Mouse (Mus musculus): ENCODE measurements around the gene Hoxd3.

Gene Hoxd3

GRCm38 (mm10) chr2:74692808-74693431, 18.8 kb upstream of the Hoxd3 start:
- DNase-seq (ENCODE audit: low spot score) = no peak

DNA sequence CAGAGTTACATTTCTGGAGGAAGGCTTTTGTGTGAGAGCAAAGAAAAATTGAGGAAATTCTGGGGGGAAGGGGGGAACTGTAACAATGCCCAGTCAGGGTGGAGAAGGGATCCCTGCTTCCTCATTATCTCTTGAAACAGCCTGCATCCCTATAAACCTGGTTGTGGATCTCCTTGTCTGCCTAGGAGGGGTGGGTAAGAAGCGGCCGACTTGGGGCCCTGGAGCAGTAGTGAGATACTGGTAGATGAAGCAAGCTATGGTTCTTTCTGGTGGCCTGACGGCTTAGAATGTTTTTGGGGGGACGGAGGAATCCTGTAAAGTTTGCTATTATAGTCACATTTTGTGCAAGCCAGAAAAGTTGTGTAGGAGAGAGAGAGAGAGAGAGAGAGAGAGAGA, 18.3 kb upstream of the Hoxd3 start:
- DNase-seq (ENCODE audit: low spot score) = no peak

DNA sequence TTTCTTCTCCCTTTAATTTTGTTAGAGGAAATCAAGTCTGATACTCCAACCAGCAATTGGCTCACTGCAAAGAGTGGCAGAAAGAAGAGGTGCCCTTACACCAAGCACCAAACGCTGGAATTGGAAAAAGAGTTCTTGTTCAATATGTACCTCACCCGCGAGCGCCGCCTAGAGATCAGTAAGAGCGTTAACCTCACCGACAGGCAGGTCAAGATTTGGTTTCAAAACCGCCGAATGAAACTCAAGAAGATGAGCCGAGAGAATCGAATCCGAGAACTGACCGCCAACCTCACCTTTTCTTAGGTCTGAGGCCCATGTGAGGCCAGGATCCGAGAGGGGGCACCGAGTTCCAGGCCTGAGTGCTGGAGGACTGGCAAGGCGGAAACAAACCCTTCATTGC, 17.7 kb upstream of the Hoxd3 start:
- no peak for DNase-seq (ENCODE audit: low spot score)

DNA sequence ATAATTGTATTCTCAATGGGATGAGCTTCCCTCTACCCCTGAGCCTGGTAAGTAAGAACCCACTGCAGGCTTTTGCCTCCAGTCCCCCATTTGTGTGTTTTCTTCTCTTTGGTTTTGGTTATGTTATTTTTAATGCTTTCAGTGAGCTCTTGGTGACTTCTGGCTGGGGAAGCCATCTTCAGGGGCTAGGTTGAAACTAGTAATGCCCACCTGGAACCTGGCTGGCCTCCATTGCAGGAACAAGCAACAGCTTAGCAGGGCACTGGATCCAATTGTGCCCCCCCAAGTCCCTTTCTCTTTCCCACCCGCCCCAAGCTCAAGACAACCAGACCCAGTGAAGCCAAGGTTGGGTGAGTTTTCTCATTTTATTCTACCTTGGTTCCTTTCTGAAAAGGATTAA, 16.3 kb upstream of the Hoxd3 start:
- DNase-seq (ENCODE audit: low spot score) = no peak

DNA sequence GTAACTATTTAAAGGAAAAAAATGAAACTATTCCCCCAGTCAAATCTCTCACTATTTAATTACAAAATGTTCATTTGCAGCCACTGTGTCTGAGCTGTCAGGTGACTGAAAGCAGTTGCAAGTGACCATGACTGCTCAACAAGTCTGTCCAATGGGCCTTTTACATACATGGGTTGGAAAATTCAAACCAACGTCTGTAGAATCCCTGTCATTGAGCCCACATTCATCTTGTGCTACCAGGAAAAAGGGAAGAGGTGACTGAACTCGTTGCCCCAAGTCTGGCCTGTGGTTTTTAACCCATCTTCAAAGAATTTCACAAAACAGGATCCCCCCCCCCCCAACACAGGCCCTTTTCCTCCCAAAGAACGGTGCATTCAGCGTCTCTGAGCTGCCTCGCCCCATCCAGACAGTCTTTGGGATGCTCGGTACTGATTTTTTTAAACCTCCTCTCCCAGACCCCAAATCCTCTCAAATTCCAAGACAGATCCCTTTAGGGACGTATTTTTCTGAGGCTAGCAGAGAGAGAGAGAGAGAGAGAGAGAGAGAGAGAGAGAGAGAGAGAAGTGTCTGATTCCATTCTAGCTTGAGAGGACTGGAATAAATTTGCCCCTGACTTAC, 15.8 kb upstream of the Hoxd3 start:
- no peak for DNase-seq (ENCODE audit: low spot score)

DNA sequence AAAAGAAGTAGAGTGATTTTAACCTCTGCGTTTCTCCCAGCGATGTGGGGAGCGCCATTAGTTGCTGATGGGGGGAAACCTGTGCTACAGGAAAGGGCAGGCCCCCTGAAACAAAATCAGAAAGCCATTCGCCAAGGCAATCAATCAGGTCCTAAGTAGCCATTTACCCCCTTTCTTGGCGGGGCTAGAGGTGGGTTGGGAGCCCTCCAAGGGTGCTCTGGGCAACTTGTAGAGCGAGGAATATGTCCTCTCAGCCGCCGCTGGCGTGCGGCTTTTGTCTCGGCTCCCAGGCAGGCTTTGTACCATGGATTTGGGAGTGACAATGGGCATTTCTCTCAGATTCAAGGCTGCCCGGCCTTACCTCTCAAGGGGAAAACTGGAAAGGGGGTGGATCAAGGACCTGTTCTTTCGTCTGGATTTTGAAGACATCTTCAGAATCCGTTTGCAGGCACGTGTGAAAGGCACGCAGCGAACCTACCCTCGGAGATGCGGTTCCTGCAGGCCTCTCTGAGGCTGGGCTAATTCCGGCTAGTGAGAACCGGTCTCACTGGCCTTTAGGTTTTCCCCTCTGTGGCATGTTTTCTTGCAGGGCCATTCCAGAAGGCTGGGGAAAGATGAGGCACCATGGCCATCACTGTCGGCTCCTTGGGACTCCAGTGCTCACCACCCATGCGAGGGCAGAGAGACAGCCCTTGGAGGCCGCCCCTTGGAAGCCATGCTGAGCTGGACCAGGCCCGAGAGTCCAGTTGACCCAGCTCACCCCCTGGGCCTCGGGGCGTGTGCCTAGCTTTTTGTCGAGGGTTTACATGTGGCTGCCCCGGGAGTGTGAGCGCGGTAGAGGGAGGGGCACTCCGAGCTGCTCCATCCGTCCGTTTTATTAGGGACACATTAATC, 15.0 kb upstream of the Hoxd3 start:
- no peak for DNase-seq (ENCODE audit: low spot score)

- DNase-seq (ENCODE audit: low spot score) = peak; percentile 72
Measured at GRCm38 (mm10) chr2:74697567-74698121, 14.1 kb upstream of the Hoxd3 start, which contains the start of gene Hoxd9. Gene Hoxd9, plus strand, starts transcription at chr2:74697727.

GRCm38 (mm10) chr2:74698201-74699052, 13.3 kb upstream of the Hoxd3 start:
- no peak for DNase-seq (ENCODE audit: low spot score)

- no peak for DNase-seq (ENCODE audit: low spot score)
Measured at GRCm38 (mm10) chr2:74699053-74699430, 12.7 kb upstream of the Hoxd3 start.

- DNase-seq (ENCODE audit: low spot score) = no peak
Measured at GRCm38 (mm10) chr2:74699664-74700545, 11.8 kb upstream of the Hoxd3 start.

GRCm38 (mm10) chr2:74700546-74701112, 11.1 kb upstream of the Hoxd3 start:
- DNase-seq (ENCODE audit: low spot score) = no peak

GRCm38 (mm10) chr2:74701949-74702819, 9.5 kb upstream of the Hoxd3 start:
- peak; percentile 70 for DNase-seq (ENCODE audit: low spot score)

DNA sequence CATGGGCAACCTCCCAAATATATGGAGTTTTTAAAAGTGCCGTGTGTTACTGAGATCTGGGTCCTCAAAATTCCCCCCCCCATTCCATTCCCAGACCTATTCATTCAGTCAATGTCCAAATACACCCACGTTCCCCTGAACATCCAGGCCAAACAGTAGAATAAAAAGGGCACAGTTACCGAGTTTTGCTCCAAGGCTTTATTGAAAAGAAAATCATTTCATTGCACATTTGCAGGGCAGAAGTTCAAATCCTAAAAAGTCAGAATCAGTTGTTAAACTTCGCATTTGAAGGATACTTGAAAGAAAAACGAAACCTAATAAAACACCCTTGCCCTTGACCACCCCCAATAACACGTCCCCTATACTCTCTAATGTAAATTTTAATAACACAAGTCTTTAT, 8.9 kb upstream of the Hoxd3 start:
- no peak for DNase-seq (ENCODE audit: low spot score)

- no peak for DNase-seq (ENCODE audit: low spot score)
Measured at GRCm38 (mm10) chr2:74703317-74703716, 8.4 kb upstream of the Hoxd3 start.

- no peak for DNase-seq (ENCODE audit: low spot score)
Measured at GRCm38 (mm10) chr2:74703720-74704392, 7.9 kb upstream of the Hoxd3 start.

- peak; percentile 89 for DNase-seq (ENCODE audit: low spot score)
Measured at GRCm38 (mm10) chr2:74704393-74704998, 7.2 kb upstream of the Hoxd3 start, which contains the start of gene Hoxd8. Gene Hoxd8, plus strand, starts transcription at chr2:74704615.

GRCm38 (mm10) chr2:74704999-74705466, 6.7 kb upstream of the Hoxd3 start:
- peak; percentile 78 for DNase-seq (ENCODE audit: low spot score)

DNA sequence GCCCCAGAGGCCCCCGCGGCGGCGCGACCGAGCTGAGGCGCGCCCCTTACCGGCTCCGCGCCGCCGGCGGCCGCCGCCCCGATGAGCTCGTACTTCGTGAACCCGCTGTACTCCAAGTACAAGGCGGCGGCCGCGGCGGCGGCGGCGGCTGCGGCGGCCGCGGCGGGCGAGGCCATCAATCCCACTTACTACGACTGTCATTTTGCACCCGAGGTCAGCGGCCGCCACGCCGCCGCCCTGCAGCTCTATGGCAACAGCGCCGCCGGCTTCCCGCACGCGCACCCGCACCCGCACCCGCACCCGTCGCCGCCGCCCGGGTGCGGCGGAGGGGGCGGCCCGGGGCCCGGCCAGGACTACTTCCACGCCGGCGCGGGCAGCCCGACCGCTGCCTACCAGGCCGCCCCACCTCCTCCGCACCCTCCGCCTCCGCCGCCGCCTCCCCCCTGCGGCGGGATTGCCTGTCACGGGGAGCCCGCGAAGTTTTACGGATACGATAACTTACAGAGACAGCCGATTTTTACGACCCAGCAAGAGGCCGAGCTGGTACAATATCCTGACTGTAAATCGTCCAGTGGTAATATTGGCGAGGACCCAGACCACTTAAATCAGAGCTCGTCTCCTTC, 6.1 kb upstream of the Hoxd3 start:
- DNase-seq (ENCODE audit: low spot score) = peak; percentile 71
